Mouse (Mus musculus) forebrain, postnatal 0 days (tissue): ENCODE measurements at regions not wholly inside any gene's neighbourhood (a gene's known extent, or its start where the extent isn't known, plus 50 kb on each side); places are given as distances from the start of the nearest gene placed in this dataset.
A peak's percentile ranks its signal among the peaks of the same experiment; 100 is the strongest.

Experiments
- ATAC-seq: fragments of 200-750 bp; cut with Nextera tagmentation; 2 replicates; pipeline ENCODE4 v1.8.0; 2017; ENCODE audit warnings: mild to moderate bottlenecking, moderate library complexity
- DNase-seq: peaks from one replicate; pipeline ENCODE4 v3.0.0-alpha.2; 2015
- H3K27ac ChIP-seq: fragments of 300-500 bp; sonication (generic); 2 replicates; pipeline ENCODE4 v1.5.1; 2014; ENCODE audit warnings: low read depth, mild to moderate bottlenecking, antibody characterized with exemption, low read length, moderate library complexity, mixed read lengths
- H3K27me3 ChIP-seq: fragments of 300-500 bp; sonication (generic); 2 replicates; pipeline ENCODE4 v1.6.1; 2014; ENCODE audit warnings: mild to moderate bottlenecking, low read length, mixed read lengths; ENCODE audit not compliant: insufficient read depth
- H3K36me3 ChIP-seq: fragments of 300-500 bp; sonication (generic); 2 replicates; pipeline ENCODE4 v1.6.1; 2014; ENCODE audit warnings: mild to moderate bottlenecking, moderate library complexity; ENCODE audit not compliant: insufficient read depth
- H3K4me1 ChIP-seq: fragments of 300-500 bp; sonication (generic); 2 replicates; pipeline ENCODE4 v1.6.1; 2014; ENCODE audit warnings: antibody characterized with exemption; ENCODE audit not compliant: insufficient read depth
- H3K4me2 ChIP-seq: fragments of 300-500 bp; sonication (generic); 2 replicates; pipeline ENCODE4 v1.6.1; 2014; ENCODE audit warnings: low read depth, mild to moderate bottlenecking, moderate library complexity
- H3K4me3 ChIP-seq: fragments of 300-500 bp; sonication (generic); 2 replicates; pipeline ENCODE4 v1.5.1; 2014; ENCODE audit warnings: low read depth, low read length, mixed read lengths
- H3K9ac ChIP-seq: fragments of 300-500 bp; sonication (generic); 2 replicates; pipeline ENCODE4 v1.6.1; 2014; ENCODE audit warnings: mild to moderate bottlenecking
- H3K9me3 ChIP-seq: fragments of 300-500 bp; sonication (generic); 2 replicates; pipeline ENCODE4 v1.6.1; 2016; ENCODE audit warnings: low read length
- CTCF ChIP-seq: sonication (generic); IDR thresholded peaks from 2 replicates; pipeline ENCODE4 v1.5.1; 2016; ENCODE audit warnings: antibody characterized with exemption, control low read depth, low read depth
- WGBS: fragments of 180-500 bp; shearing (Covaris S2); extraction: QIAGEN DNeasy Blood & Tissue Kit; methylation state at CpG from one replicate; pipeline ENCODE4 v1.1.7; 2014; 5-methylcytosine and 5-hydroxymethylcytosine counted together
- microRNA counts: library from miRNA; unstranded; fragments of <30 nt; microRNA quantifications from one replicate; lab custom pipeline; 2015
- microRNA-seq, 2 experiments: library from miRNA; unstranded; fragments of <30 nt; microRNA quantifications; one replicate each; pipeline ENCODE4; 2016

DNA sequence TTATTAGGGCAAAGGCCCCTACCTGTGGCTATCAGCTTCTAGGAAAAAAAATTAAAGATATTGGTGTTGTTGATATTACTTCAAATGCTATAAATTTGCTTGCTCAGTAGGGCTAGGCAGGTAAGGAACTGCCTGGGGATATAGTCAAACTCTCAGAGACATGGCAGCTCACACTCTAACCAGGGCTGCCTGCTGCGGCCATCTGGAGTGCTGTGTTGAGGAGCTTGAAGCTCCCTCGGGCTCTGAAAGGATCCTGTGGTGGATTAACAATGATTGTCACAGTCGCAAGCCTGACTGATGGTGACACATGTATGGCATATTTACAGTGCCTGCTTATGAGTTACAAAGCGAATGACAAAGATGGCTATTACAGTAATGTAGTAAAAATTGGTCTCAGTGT lies 64.2 kb upstream of the Camk1g start:
- no peak for ATAC-seq
- no peak for TF ChIP-seq CTCF
- H3K4me1 ChIP-seq, result no peaks in the 10 kb centered on the region
- no peak overlapping the region for H3K27ac ChIP-seq
- H3K4me2 ChIP-seq, result no peak overlapping the region
- 46% methylated on average over 4 of the region's 4 CpGs for WGBS
- H3K9me3 ChIP-seq, result no peaks in the 10 kb centered on the region
- H3K27me3 ChIP-seq, result no peaks in the 10 kb centered on the region
- H3K36me3 ChIP-seq, result no peaks in the 10 kb centered on the region
- H3K4me3 ChIP-seq, result no peak overlapping the region
- no peak overlapping the region for H3K9ac ChIP-seq
- DNase-seq, result no peak

DNA sequence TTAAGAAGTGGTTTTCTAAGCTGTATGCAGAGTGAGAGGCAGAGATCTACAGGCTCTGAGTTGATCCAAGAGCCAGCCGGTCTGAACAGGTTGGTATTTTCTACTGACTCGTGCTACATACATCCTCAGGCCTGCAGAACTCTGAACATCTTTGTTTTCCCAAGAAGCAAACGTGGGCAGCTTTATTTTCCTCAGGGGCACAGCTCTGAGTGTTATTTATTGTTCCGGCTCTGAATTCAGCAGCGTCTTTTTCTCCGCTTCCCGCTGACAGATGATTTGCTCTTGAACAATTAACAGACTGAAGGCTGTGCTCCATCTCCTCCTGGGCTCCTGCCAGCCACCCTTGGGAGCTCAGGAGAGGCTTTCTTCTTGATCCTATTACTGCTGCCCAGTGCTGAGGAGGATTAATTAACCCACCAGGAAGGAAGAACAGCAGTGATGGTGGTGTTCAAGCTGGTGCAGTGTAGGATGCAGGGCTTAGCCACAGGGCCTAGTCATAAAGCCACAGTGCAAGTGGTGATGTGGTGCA lies 63.5 kb upstream of the Camk1g start:
- Histone ChIP-seq H3K27me3 (no peaks in the 10 kb centered on the region), H3K9ac (no peak overlapping the region), H3K4me2 (no peak overlapping the region), H3K4me1 (no peaks in the 10 kb centered on the region), H3K9me3 (no peaks in the 10 kb centered on the region), H3K36me3 (no peaks in the 10 kb centered on the region), H3K27ac (no peak overlapping the region; the same call in 1 of the 2 replicates), H3K4me3 (no peak overlapping the region)
- peak; percentile 65 for ATAC-seq
- 3% methylated on average over 7 of the region's 7 CpGs for WGBS
- TF ChIP-seq CTCF, result no peak
- DNase-seq, result peak; percentile 61

DNA sequence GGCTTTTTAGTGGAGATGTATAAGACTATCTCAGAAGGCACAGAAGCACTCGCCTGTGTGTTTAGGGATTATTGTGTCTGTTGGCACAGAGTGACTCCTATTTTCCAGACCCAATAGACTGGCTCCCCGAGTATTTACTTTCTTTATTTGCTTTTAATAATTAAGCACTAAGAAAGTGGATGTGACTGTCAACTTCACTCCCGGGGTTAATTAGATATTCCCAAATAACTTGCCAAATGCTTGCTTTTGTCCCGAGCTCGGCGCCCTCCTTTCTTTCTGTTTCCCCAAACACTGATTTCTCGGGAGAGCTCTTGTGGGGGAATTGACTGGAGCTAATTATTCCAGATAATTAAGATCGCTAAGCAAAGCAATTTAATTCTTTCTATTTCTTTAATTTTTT lies 60.1 kb upstream of the Camk1g start:
- Histone ChIP-seq H3K9ac (no peak overlapping the region), H3K9me3 (no peaks in the 10 kb centered on the region), H3K36me3 (no peaks in the 10 kb centered on the region), H3K27me3 (no peaks in the 10 kb centered on the region; the same call in none of the 2 replicates), H3K4me3 (no peak overlapping the region), H3K4me2 (no peak overlapping the region), H3K27ac (no peak overlapping the region), H3K4me1 (no peaks in the 10 kb centered on the region)
- ATAC-seq (no peak), DNase-seq (no peak)
- WGBS, result 13% methylated on average over 8 of the region's 8 CpGs
- TF ChIP-seq CTCF, result no peak

GRCm38 (mm10) chr1:193423653-193424075 lies 53.6 kb upstream of the Camk1g start:
- Histone ChIP-seq H3K9ac (no peak overlapping the region), H3K4me3 (no peak overlapping the region), H3K4me1 (peaks cover 3% of the 10 kb centered on the region; the same call in 1 of the 2 replicates), H3K4me2 (no peak overlapping the region), H3K36me3 (no peaks in the 10 kb centered on the region), H3K9me3 (no peaks in the 10 kb centered on the region), H3K27me3 (no peaks in the 10 kb centered on the region; the same call in none of the 2 replicates), H3K27ac (no peak overlapping the region)
- ATAC-seq (peak; percentile 79), DNase-seq (no peak)
- TF ChIP-seq CTCF, result no peak
- 30% methylated on average over 8 of the region's 8 CpGs for WGBS

DNA sequence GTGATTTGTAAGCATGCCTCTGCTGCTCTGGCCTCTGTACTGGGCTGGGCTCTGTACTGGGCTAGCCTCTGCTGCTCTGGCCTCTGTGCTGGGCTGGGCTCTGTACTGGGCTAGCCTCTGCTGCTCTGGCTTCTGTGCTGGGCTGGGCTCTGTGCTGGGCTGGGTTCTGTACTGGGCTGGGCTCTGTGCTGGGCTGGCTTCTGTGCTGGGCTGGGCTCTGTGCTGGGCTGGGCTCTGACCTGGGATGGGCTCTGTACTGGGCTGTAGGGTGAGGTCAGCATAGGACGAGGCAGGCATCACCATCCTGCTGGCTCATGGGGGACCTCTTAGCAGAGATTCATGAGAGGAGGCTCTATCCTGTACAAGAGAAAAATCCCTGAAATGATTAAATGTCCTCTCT lies 52.8 kb upstream of the Camk1g start:
- Histone ChIP-seq H3K9me3 (no peaks in the 10 kb centered on the region), H3K4me2 (no peak overlapping the region), H3K36me3 (no peaks in the 10 kb centered on the region), H3K27ac (no peak overlapping the region), H3K4me1 (peaks cover 3% of the 10 kb centered on the region; the same call in 1 of the 2 replicates), H3K27me3 (no peaks in the 10 kb centered on the region; the same call in 1 of the 2 replicates), H3K9ac (no peak overlapping the region), H3K4me3 (no peak overlapping the region)
- 93% methylated on average over 1 of the region's 1 CpGs for WGBS
- no peak for TF ChIP-seq CTCF
- ATAC-seq, result no peak
- no peak for DNase-seq

- Histone ChIP-seq H3K4me1 (peaks cover 3% of the 10 kb centered on the region; the same call in 1 of the 2 replicates), H3K9ac (no peak overlapping the region), H3K27ac (no peak overlapping the region), H3K4me2 (no peak overlapping the region), H3K36me3 (no peaks in the 10 kb centered on the region), H3K4me3 (no peak overlapping the region), H3K27me3 (no peaks in the 10 kb centered on the region), H3K9me3 (no peaks in the 10 kb centered on the region)
- no peak for TF ChIP-seq CTCF
- DNase-seq (no peak), ATAC-seq (no peak)
- WGBS, result 97% methylated on average over 1 of the region's 1 CpGs
Measured at GRCm38 (mm10) chr1:193421820-193422219, 51.7 kb upstream of the Camk1g start.

DNA sequence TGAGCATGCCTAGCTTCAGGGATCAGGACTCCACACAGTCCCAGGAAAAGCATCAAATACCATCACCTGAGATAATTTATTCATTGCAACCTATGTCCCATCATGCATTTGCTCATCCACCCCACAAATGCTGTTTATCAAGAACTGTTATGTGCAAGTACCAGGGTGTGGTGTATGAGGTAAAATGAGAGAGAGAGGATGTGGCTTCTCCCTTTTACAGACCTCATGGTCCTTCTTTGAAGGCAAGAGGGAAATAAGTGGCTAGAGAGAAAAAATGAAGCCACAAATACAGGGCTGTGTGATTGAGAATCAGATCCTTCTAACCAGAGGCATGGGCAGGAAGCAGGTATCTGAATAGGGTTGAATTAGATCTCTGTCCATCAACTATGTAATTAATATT lies 51.3 kb upstream of the Camk1g start:
- Histone ChIP-seq H3K4me1 (peaks cover 3% of the 10 kb centered on the region; the same call in 1 of the 2 replicates), H3K27me3 (no peaks in the 10 kb centered on the region), H3K4me2 (no peak overlapping the region), H3K4me3 (no peak overlapping the region), H3K27ac (no peak overlapping the region), H3K9ac (no peak overlapping the region), H3K36me3 (no peaks in the 10 kb centered on the region), H3K9me3 (no peaks in the 10 kb centered on the region)
- no peak for DNase-seq
- TF ChIP-seq CTCF, result no peak
- ATAC-seq, result no peak

MicroRNA genes in the stretch of these regions (microRNA counts, 519-probe panel; counts per million panel counts)
- 945 counts per million, percentile 6 among the panel's probes with 10 or more counts for microRNA mmu-miR-205 (lab: Ali Mortazavi, UCI)

Small RNA genes lying in the stretch of these regions (microRNA-seq; reads per million reads assigned to microRNA genes)
- 18.5 to 30.1 reads per million in 2 experiments for gene Mir205
